Mouse (Mus musculus) embryonic facial prominence, embryonic 14.5 days (tissue): ENCODE data around the gene Stx18. TPM values are rescaled to one million over a fixed set of nuclear protein-coding genes. Genes with fewer than 3 reads are reported as not detected.
A peak's percentile ranks its signal among the peaks of the same experiment; 100 is the strongest.

Experiments
- ATAC-seq: fragments of 200-750 bp; cut with Nextera tagmentation; 2 replicates; pipeline ENCODE4 v1.8.0; 2017; ENCODE audit warnings: low read depth, moderate number of reproducible peaks, moderate TSS enrichment
- DNase-seq: peaks from one replicate; pipeline ENCODE4 v3.0.0-alpha.2; 2015; ENCODE audit warnings: low spot score
- H3K27ac ChIP-seq: fragments of 300-500 bp; sonication (generic); replicated peaks from 2 replicates; pipeline ENCODE4 v1.5.1; 2014; ENCODE audit warnings: low read depth, mild to moderate bottlenecking, low read length, moderate library complexity
- H3K27me3 ChIP-seq: fragments of 300-500 bp; sonication (generic); replicated peaks from 2 replicates; pipeline ENCODE4 v1.6.1; 2014; ENCODE audit warnings: low read length; ENCODE audit not compliant: control insufficient read depth, insufficient read depth
- H3K36me3 ChIP-seq: fragments of 300-500 bp; sonication (generic); 2 replicates; pipeline ENCODE4 v1.6.1; 2014; ENCODE audit warnings: low read length, mixed read lengths; ENCODE audit not compliant: control insufficient read depth, insufficient read depth
- H3K4me1 ChIP-seq: fragments of 300-500 bp; sonication (generic); 2 replicates; pipeline ENCODE4 v1.6.1; 2014; ENCODE audit warnings: antibody characterized with exemption, low read length; ENCODE audit not compliant: control insufficient read depth, insufficient read depth
- H3K4me2 ChIP-seq: fragments of 300-500 bp; sonication (generic); 2 replicates; pipeline ENCODE4 v1.6.1; 2014; ENCODE audit warnings: low read depth, mild to moderate bottlenecking, low read length, moderate library complexity, mixed read lengths
- H3K4me3 ChIP-seq: fragments of 300-500 bp; sonication (generic); 2 replicates; pipeline ENCODE4 v1.5.1; 2014; ENCODE audit warnings: low read depth, mild to moderate bottlenecking, low read length
- H3K9ac ChIP-seq: fragments of 300-500 bp; sonication (generic); 2 replicates; pipeline ENCODE4 v1.6.1; 2014; ENCODE audit warnings: low read depth, mild to moderate bottlenecking, low read length, moderate library complexity, mixed read lengths
- H3K9me3 ChIP-seq: fragments of 300-500 bp; sonication (generic); 2 replicates; pipeline ENCODE4 v1.6.1; 2016; ENCODE audit warnings: low read length; ENCODE audit not compliant: control insufficient read depth
- WGBS: fragments of 180-500 bp; shearing (Covaris S2); extraction: QIAGEN DNeasy Blood & Tissue Kit; methylation state at CpG from one replicate; pipeline ENCODE4 v1.1.7; 2014; 5-methylcytosine and 5-hydroxymethylcytosine counted together
- polyA plus RNA-seq: library from polyadenylated mRNA; unstranded; fragments of >200 nt; fragmentation: Nextera tagmentation; extraction: Ambion mirVana; gene quantifications from 2 replicates; pipeline ENCODE4 v1.2.1, GENCODE M21; 2014

Gene Stx18
- polyA plus RNA-seq, result 43.9 and 45.8 TPM in 2 replicates

- H3K9me3 ChIP-seq, result no peaks in the 10 kb centered on the region
- peak within 1 kb of the TSS; percentile 77 for H3K4me3 ChIP-seq
- peak within 1 kb of the TSS; percentile 84 for H3K9ac ChIP-seq
- H3K36me3 ChIP-seq, result peaks cover 6% of the 10 kb centered on the region; the same call in 1 of the 2 replicates
- peak within 1 kb of the TSS; percentile 86 for H3K4me2 ChIP-seq
- under 1% methylated on average over 57 of the region's 57 CpGs for WGBS
- peaks cover 12% of the 10 kb centered on the region for H3K4me1 ChIP-seq
- no peaks in the 10 kb centered on the region for H3K27me3 ChIP-seq
- DNase-seq (peak; percentile 97), ATAC-seq (peak; percentile 99)
- peak within 1 kb of the TSS; percentile 76 for H3K27ac ChIP-seq
These were observed at the start of gene Stx18 for GRCm38 (mm10) chr5:38038710-38039592. Gene Stx18 (plus strand): TSS chr5:38038742.

DNA sequence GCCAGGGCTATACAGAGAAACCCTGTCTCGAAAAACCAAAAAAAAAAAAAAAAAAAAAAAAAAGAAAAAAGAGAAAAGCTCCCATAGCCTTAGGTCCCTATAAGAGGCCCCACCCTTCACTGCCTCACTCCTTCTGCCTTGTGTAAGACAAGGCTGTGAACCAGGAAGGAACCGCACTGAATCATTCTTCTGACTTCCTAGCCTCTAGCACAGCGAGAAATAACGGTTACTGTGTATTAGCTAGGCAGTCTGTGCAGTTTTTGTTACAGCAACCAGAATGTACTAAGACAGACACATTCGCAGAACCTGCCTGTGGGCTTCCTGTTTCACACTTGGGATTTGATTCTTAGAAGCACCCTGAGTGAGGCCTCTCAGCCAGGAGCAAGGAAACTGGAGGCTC, 46.2 kb upstream of the Stx18 start:
- Histone ChIP-seq H3K27ac (no peak overlapping the region), H3K4me2 (no peak overlapping the region), H3K9ac (no peak overlapping the region), H3K9me3 (no peaks in the 10 kb centered on the region), H3K4me1 (peaks cover 4% of the 10 kb centered on the region; the same call in 1 of the 2 replicates), H3K4me3 (no peak overlapping the region), H3K36me3 (no peaks in the 10 kb centered on the region), H3K27me3 (no peaks in the 10 kb centered on the region)
- ATAC-seq (no peak), DNase-seq (no peak)
- 71% methylated on average over 5 of the region's 5 CpGs for WGBS

DNA sequence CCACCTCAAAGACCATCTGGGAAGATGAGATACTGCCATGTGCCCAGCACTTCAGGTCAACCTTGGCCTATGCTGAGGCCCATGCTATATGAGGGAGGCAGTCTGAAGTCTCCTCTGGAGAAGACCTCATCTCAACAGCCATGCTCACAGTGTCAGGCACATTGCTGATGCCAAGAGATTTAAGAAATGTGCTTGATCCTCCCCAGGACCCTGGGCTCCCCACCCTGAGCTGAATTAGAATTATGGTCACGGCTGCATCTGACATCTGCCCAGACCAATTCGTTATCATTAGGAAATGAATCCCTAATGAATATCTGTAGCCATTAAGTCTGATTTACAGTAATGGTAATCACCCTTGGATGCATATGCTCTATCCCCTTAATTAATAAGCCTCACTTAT, 39.7 kb upstream of the Stx18 start:
- WGBS, result 84% methylated on average over 2 of the region's 2 CpGs

GRCm38 (mm10) chr5:38002573-38002972, 36.0 kb upstream of the Stx18 start:
- Histone ChIP-seq H3K9me3 (no peaks in the 10 kb centered on the region), H3K27ac (no peak overlapping the region), H3K27me3 (no peaks in the 10 kb centered on the region; the same call in 1 of the 2 replicates), H3K4me3 (no peak overlapping the region), H3K36me3 (no peaks in the 10 kb centered on the region), H3K4me1 (peaks cover 13% of the 10 kb centered on the region; the same call in 1 of the 2 replicates), H3K4me2 (no peak overlapping the region), H3K9ac (no peak overlapping the region)
- DNase-seq (no peak), ATAC-seq (no peak)
- 59% methylated on average over 4 of the region's 4 CpGs for WGBS

More for the DNA sequence above, 39.7 kb upstream of the Stx18 start:
- Histone ChIP-seq H3K36me3 (no peaks in the 10 kb centered on the region), H3K4me1 (no peaks in the 10 kb centered on the region; the same call in 1 of the 2 replicates), H3K27me3 (no peaks in the 10 kb centered on the region; the same call in 1 of the 2 replicates), H3K9ac (no peak overlapping the region), H3K27ac (no peak overlapping the region), H3K9me3 (no peaks in the 10 kb centered on the region), H3K4me2 (no peak overlapping the region), H3K4me3 (no peak overlapping the region)
- DNase-seq, result no peak
- no peak for ATAC-seq

DNA sequence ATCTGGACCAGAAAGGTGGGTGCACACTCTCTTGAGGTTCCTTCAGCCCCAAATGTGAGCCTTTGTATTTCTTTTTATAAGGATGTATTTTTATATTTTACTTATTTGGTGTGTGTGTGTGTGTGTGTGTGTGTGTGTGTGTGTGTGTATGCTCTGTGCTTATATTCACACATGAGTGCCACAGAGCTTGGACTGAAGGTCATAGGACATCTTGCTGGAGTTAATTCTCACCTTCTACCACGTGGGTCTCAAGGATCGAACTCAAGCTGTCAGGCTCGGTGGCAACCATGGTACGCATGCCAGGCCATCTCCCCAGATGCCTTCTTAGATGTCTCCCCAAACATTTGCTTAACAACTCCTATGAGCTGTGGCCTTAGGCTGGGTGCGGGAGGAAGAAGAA, 33.8 kb upstream of the Stx18 start:
- ATAC-seq, result no peak
- Histone ChIP-seq H3K27ac (no peak overlapping the region), H3K4me3 (no peak overlapping the region), H3K36me3 (no peaks in the 10 kb centered on the region), H3K27me3 (no peaks in the 10 kb centered on the region; the same call in 1 of the 2 replicates), H3K4me2 (no peak overlapping the region), H3K9ac (no peak overlapping the region), H3K4me1 (peaks cover 13% of the 10 kb centered on the region; the same call in 1 of the 2 replicates), H3K9me3 (no peaks in the 10 kb centered on the region)
- DNase-seq, result no peak
- 80% methylated on average over 5 of the region's 5 CpGs for WGBS

GRCm38 (mm10) chr5:38006415-38007347, 31.9 kb upstream of the Stx18 start:
- 33% methylated on average over 17 of the region's 17 CpGs for WGBS
- peak; percentile 56 for DNase-seq
- peaks cover 13% of the 10 kb centered on the region; the same call in 1 of the 2 replicates for H3K4me1 ChIP-seq
- no peaks in the 10 kb centered on the region; the same call in 1 of the 2 replicates for H3K27me3 ChIP-seq
- H3K9me3 ChIP-seq, result no peaks in the 10 kb centered on the region
- peak; percentile 68 for ATAC-seq
- no peak overlapping the region for H3K9ac ChIP-seq
- H3K36me3 ChIP-seq, result no peaks in the 10 kb centered on the region
- 0 out of 2 replicates have a peak overlapping the region, but pooled peaks have one; percentile 15 for H3K27ac ChIP-seq
- H3K4me2 ChIP-seq, result no peak overlapping the region
- no peak overlapping the region for H3K4me3 ChIP-seq

DNA sequence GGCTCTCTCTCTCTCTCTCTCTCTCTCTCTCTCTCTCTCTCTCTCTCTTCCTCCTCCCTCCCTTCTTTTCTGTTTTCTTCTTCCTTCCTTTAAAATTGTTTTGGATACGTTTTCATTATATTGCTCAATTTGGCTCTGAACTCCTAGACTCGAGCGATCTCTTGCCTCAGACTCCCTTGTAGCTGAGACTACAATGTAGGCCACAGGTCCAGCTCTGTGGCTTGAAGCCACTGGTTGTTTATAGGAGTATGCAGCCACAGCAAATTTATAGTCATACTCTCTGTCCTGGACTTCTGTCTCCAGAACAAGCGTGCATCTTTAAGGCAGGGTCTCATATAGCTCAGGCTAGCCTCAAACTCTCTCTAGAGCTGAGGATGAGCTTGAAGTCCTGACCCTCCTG, 29.5 kb upstream of the Stx18 start:
- H3K4me2 ChIP-seq, result no peak overlapping the region
- H3K9ac ChIP-seq, result no peak overlapping the region
- H3K4me3 ChIP-seq, result no peak overlapping the region
- H3K27ac ChIP-seq, result no peak overlapping the region
- ATAC-seq, result no peak
- no peaks in the 10 kb centered on the region for H3K36me3 ChIP-seq
- no peak for DNase-seq
- peaks cover 13% of the 10 kb centered on the region; the same call in 1 of the 2 replicates for H3K4me1 ChIP-seq
- no peaks in the 10 kb centered on the region for H3K9me3 ChIP-seq
- H3K27me3 ChIP-seq, result no peaks in the 10 kb centered on the region
- 84% methylated on average over 4 of the region's 4 CpGs for WGBS

- no peak for DNase-seq
- no peak for ATAC-seq
- WGBS, result 58% methylated on average over 3 of the region's 3 CpGs
- no peaks in the 10 kb centered on the region for H3K27me3 ChIP-seq
- no peak overlapping the region for H3K9ac ChIP-seq
- H3K36me3 ChIP-seq, result no peaks in the 10 kb centered on the region
- no peak overlapping the region for H3K27ac ChIP-seq
- no peak overlapping the region for H3K4me3 ChIP-seq
- no peaks in the 10 kb centered on the region for H3K4me1 ChIP-seq
- no peaks in the 10 kb centered on the region for H3K9me3 ChIP-seq
- no peak overlapping the region for H3K4me2 ChIP-seq
These were observed 23.6 kb upstream of the Stx18 start for GRCm38 (mm10) chr5:38014916-38015315.
